Mouse (Mus musculus): ENCODE measurements around the gene Slc2a9.

DNA sequence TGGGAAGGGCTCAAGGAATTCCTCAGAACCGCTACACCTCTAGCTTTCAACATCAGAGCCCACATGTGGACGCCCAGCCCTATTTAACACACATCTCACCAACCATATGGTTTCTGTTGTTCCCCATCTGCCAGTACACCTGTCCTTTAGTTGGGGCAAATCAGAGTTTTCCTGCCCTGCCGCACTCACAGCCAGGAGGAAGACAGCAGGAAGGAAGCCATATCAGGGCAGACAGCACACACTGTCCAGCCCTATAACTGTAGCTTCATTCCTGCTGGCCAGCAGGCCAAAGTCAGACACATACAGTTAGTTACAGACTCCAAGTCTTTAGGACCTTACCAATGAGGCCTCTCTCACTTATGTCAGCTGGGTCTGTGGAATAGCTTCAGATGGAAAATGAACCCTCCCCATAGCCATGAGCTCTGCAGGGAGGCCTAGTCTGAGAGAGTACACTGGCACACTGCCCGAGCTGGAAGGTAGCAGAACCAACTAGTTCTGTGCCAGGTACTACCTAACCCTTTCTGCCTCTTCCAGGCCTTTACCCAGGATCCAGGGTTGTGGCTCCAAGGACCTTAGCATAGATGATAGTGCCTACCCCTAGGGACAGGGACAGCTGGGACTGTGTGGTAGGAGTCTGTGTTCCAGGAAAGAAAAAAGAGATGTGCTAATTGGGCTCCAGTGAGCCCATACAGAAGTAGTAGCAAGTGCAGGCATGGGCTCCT is 40.7 kb upstream of the Slc2a9 start:
- no peak for TF ChIP-seq CTCF (IDR thresholded peaks at IDR 0.05; ENCODE audit: extremely low read depth, insufficient read length, insufficient replicate concordance, low read depth, low read length)
- no peak for TF ChIP-seq POLR2A (IDR thresholded peaks at IDR 0.05; ENCODE audit: low read depth, low read length)
